Mouse (Mus musculus): ENCODE measurements around the gene Atg10.
"Not testable (repeated sequence)": the region's sequence is repeated elsewhere in the genome, so short reads cannot be mapped to it uniquely, and the experiment has no call there.

Gene Atg10

DNA sequence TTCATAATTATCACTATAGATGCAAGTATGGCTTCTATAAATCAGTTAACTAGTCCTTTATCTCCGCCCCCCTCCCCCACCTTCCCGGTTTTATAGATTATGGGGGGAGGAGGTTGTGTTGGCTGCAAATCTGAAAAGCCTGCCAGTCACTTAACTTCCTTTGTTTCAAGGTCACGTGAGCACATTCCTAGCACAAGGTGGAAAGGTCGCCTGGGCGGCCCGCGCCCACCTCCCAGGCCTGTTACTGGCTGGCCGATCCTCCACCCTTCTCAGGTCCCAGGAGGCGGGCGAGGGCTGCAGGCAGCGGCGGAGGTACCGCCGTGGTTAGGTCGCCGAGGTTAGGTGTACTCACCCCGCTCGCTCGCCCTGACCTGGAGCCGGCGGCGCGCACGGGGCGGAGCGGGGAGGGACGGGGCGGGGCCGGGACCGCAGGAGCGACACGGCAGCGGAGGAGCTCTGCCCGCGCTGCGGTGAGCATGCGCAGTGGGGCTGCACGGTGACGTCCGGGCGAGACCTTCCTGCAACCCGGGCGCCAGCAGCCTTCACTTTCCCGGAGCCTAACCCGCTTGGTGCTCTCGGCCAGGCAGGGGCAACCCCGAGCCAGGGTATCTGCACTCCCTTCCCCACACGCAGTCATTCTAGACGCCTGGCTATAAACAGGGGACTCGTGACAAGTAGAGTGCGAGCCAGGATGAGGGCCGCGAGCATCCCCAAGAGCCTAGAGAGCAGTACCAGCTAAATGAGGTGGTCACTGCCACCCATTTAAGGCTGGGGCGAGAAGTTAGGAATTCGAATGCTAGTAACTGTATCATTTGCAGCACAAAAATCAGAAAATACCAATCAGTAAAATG, at the start of gene Atg10:
Gene Atg10 (minus strand): TSS at position 382 of the 851 bp plus-strand sequence.
- DNase-seq (ENCODE audit: low spot score in 2 of 2), result peak; percentile 93 to 95

DNA sequence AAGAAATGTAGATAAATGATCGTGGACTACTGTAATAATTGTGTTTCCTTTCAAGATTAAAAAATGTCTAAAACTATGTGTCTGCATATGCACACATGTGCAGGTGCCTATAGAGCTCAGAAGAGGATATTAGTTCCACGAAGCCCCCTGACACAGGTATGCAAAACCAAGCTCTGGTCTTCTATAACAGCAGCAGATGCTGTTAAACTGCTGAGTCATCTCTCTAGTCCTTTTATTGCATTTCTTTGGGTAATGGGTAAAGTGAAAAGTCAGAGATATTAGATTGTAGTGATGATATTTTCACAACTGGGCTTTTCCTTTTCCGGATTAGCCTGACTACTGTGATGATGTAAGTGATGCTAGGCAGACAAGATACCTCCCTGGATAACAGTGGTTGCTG, 28.6 kb upstream of the Atg10 start:
- DNase-seq (ENCODE audit: low spot score in 2 of 2), result no peak

DNA sequence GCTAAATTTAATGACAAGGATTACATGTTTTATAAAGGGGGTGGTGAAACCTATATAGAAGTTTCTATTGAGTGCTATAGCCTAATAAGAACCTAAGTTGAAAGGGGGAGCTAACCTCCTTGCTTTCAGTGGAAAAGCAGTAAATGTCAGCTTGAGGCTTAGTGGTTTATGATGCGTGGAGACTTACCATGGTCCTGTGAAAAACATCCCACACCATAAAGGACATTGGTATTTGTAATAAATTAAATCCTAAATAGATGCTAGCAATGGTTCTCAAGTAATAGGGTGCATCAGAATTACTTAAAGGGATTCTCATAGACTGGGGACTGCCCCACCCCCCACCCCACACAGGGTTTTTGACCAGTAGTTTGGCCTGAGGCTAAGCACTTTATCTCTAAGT, 27.9 kb upstream of the Atg10 start:
- DNase-seq (ENCODE audit: low spot score in 2 of 2), result no peak

DNA sequence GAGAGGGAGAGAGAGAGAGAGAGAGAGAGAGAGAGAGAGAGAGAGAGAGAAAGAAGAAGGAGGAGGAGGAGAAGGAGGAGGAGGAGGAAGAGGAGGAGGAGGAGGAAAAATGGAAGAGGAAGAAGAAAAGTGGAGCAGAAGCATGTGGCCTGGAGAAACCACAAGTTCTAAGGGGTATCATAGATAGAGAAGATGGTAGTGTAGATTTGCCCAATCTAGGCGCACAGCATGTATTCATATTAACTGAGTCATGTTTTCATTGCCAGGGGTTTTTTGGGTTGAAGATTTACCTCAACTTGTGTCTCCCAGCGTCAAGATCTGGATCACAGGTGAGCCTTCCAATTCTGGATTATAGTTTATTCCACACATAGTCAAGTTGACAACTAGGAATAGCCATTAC, 26.3 kb upstream of the Atg10 start:
- not testable (repeated sequence) for DNase-seq (ENCODE audit: low spot score in 2 of 2)

- no peak for DNase-seq (ENCODE audit: low spot score in 2 of 2)
These were observed 22.7 kb upstream of the Atg10 start for GRCm38 (mm10) chr13:91246472-91246871.

- no peak for DNase-seq (ENCODE audit: low spot score in 2 of 2)
These were observed 14.2 kb upstream of the Atg10 start for GRCm38 (mm10) chr13:91237976-91238375.

- no peak for DNase-seq (ENCODE audit: low spot score in 2 of 2)
These were observed 13.1 kb upstream of the Atg10 start for GRCm38 (mm10) chr13:91236884-91237283.

- no peak for DNase-seq (ENCODE audit: low spot score in 2 of 2)
These were observed 658 bp upstream of the Atg10 start for GRCm38 (mm10) chr13:91224438-91224814.

DNA sequence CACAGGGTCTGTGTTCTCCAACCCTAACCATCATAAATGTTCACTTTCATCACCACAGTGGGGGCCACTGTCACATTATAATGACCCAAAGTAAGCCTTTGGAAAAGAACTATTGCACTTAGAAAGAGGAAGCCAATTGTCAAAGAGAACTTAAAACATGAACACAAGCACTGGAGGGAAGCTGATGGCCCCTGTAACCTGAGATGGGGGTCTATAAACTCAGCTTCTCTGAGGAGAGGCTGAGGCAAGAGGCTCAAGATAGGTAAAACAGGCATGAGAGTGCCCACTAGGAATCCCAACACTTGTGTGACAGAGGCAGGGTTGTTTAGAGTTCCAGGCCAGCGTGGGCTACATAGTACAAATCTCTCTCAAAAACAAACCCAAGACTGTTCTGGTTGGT, 705 bp downstream of the Atg10 start:
- peak in 1 of 2 experiments; percentile 6 for DNase-seq (ENCODE audit: low spot score in 2 of 2)

GRCm38 (mm10) chr13:91221696-91222095, 2.1 kb downstream of the Atg10 start:
- DNase-seq (ENCODE audit: low spot score in 2 of 2), result no peak

GRCm38 (mm10) chr13:91217691-91218090, 6.1 kb downstream of the Atg10 start:
- no peak for DNase-seq (ENCODE audit: low spot score in 2 of 2)

- DNase-seq (ENCODE audit: low spot score in 2 of 2), result no peak
These were observed 7.0 kb downstream of the Atg10 start for GRCm38 (mm10) chr13:91216656-91217205.

- no peak for DNase-seq (ENCODE audit: low spot score in 2 of 2)
These were observed 10.8 kb downstream of the Atg10 start for GRCm38 (mm10) chr13:91212958-91213357.

GRCm38 (mm10) chr13:91206237-91206636, 17.5 kb downstream of the Atg10 start:
- DNase-seq (ENCODE audit: low spot score in 2 of 2), result peak; percentile 42 to 50

DNA sequence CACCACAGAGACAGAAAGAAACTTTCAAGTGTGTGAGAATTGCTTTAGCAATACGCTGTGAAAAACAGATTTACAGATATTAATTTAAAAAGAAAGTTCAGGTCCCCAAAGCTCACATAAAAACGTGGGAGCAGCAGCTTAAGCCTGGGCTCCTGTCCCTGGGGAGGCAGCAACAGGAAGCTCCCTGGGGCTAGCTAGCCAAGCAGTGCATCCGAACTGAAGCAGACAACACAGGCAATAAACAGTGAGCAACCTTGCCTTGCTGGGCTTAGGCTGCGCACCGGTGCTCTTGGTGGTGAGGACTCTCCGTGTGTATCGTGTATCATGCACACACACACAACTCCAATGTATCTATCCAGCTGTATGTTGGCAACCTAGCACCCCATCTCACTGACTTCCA, 21.2 kb downstream of the Atg10 start:
- DNase-seq (ENCODE audit: low spot score in 2 of 2), result no peak

DNA sequence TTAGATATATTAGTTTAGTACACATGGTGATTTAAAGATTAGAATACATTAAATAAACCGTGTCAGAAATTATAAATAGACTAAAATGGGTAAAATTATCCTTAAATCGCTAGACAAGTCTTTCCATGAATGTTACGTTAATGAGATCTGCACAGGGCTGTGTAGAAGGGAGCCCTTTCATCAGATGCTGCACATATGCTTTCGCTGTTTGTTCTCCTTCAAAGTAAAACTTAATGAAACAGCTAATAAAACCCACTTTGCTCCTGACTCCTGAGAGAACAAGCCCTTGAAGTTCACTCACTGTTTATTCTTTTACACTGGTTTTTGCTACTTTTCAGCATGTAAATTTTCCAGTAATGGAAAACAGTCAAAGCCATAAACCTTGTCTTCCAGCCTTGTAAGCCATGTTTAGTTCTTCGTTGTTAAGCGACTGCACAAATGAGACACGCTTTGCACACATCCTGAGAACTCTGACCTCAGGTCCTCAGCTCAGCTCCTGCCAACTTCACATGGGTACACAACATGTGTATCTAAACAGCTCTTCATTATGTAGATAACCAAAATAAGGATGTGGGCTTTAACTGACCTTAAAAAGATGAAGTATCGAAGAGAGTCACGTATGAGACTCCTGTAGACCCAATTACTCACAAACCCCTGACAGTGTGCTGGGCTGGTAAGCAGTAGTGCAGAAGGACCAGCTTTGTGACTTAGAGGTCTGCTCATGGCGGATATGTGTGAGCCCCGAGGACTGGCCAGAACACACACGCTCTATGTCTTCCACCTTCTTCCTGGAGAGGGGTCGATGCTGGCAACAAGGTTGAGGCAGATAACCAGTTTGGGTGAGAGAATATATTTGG, 36.2 kb downstream of the Atg10 start:
- no peak for DNase-seq (ENCODE audit: low spot score in 2 of 2)

- DNase-seq (ENCODE audit: low spot score in 2 of 2), result no peak
These were observed 38.4 kb downstream of the Atg10 start for GRCm38 (mm10) chr13:91185248-91185867.

DNA sequence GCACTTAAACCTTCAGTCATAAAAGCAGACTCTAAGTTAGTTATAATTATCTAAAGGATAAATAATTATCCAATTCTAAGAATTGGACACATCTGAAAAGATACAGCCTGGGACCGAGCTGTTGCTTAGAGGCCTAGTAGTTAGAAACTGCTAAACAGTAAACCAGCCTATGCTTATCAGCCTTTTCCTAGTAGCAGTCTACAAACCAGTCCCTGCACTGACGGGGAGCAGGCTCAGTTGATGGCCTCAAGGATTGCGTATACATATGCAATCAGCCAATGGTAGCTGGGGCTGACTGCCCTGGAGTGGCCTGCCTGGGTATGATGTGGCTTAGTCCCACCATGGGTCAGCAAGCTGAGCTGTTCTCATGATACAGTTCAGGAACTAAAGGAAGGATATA, 39.5 kb downstream of the Atg10 start:
- no peak for DNase-seq (ENCODE audit: low spot score in 2 of 2)

GRCm38 (mm10) chr13:91180364-91180763, 43.4 kb downstream of the Atg10 start:
- DNase-seq (ENCODE audit: low spot score in 2 of 2), result no peak

DNA sequence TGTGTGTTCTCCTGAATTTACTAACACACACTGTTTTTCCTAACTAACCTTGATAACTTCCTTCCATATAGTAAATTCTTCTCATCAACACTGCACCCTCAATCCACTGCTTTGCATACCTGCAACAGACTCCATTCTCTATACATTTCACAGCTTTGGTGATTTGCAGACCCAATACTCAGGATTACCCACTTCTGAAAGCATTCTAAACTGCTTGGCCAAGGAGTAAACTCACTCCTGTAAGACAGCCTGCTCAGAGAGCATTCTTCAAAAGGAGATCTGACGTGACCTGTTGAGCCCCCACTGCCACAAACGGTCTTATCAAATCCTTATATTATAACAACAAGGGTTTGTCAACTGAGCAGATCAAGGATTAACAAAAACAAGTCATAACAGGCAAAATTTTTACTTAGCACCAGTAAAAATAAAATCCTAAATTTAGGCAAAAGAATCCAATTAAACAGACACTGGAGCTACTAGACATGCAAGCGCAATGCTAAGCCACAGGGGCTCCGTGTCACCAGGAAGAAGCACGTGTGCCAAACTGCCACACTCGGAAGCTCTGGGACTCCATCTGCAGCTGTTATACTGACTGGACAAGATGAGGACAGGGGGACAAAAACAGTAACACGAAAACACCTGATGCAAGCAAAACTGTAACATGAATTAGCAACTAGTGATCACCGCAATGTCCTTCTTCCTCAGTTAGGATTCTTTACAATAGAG, 44.4 kb downstream of the Atg10 start:
- no peak for DNase-seq (ENCODE audit: low spot score in 2 of 2)

DNA sequence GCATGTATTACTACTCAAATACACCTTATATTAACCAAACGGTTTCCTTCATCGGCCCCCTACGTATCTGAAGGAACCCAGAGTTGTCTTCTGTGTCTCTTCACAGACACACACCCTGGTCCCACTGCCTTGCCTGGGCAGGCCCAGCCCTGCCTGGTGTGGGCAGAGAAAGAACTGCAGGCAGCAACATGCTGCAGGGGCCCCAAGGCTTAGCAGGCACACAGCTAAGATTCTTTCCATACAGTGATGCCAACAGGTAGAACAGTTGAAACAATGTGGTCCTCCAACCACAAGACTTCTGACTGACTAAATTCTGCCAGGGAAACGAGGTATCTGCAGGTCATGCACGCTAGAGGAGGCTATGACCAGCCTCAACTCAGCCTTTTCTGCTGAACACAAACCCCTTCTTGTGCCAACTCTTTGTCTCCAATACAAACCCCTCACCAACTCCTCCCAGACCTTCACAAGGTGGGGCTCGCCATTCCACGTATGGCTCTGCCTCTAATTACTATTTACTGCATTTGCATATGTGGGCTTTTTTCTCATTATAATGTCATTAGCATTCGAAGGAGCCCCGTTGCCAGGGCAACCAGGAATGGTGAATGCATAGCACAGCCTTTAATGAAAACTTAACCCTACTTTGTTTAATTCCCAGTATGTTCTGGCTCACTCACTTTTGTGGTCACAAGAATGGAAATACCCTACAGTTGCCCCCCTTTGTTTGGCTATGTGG, 45.2 kb downstream of the Atg10 start:
- no peak for DNase-seq (ENCODE audit: low spot score in 2 of 2)

All from heart, adult 9 months (tissue).